Mouse (Mus musculus): ENCODE data around the gene Nfia.

Gene Nfia

GRCm38 (mm10) chr4:98004986-98005385 lies 232.5 kb downstream of the Nfia start:
- no peak for DNase-seq (ENCODE audit: low spot score)

DNA sequence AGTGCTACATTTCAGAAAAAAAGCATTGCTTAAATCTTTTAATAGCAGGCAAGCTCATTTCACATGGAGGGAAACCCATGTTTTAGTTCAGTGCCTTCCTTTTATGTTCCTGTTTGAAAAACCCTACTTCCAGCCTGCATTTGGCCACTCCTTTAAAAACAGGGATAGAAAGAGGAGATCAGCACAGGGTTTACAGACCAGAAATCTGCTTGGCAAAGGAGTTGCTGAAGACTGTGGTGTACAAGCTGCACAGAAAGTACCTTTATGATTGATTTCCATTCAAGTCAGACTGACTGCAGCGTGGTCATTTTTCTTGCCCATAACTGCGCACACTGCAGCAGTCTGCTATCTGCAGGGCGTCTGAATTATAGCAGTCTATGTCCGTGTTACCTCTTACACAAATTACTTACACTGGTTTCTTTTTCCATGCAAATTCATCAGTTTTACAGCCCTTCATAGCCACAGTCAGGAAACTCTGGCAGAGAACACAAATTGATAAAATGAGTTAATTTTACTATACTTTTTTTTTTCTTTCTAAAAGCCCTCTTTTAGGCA lies 236.4 kb downstream of the Nfia start:
- DNase-seq (ENCODE audit: low spot score), result no peak

DNA sequence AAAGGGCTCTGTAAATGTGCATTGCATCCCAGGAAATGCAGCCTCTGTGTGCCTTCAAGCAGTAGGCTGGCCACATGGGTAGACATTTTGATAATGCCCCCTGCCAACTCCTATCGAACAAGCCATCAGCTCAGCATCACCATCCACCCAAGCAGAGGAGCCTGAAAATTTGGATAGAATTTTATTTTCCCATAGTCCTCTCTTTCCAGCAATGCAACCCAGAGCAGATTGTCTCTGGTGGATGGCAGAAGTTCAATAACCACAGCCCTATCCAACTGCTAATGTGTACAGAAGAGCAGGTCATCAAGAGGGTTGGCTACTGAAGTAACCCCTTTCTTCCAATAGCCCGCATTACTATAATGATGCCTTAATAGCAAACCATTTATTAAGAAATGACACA lies 237.4 kb downstream of the Nfia start:
- no peak for DNase-seq (ENCODE audit: low spot score)

DNA sequence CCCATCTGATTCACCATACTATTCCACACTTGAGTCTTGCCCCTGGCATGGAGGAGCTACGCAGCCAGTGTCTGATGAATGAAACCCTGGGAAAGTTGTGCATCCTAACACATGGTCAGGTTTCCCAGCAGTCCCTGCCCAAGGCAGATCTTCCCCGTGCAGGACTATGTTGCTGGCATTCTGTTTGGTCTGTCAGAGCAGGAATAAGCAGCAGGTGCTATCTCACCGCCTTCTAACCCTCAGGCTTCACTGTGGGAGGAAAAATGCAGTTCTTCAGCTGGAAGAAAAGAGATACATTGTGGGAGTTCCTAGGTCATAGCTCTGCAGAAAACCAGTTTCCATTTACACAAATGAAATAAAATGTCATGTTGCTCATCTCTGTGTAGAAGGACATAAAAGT lies 247.3 kb downstream of the Nfia start:
- DNase-seq (ENCODE audit: low spot score), result no peak

DNA sequence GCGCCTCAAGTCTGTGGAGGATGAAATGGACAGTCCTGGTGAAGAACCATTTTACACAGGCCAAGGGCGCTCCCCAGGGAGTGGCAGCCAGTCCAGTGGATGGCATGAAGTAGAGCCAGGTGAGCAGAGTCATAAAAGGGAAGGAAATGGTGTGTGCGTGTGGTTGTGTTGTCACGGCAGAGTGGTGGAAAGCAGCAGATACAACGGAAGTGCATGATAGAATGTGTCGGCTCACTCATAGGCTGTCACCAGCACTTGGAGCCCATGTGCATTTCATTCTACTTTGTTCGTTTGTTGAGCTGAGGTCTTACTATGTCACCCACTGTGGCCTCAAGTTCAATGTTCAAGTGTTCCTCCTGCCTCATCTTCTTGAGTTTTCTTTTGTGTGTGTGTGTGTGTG lies 248.3 kb downstream of the Nfia start:
- DNase-seq (ENCODE audit: low spot score), result no peak

DNA sequence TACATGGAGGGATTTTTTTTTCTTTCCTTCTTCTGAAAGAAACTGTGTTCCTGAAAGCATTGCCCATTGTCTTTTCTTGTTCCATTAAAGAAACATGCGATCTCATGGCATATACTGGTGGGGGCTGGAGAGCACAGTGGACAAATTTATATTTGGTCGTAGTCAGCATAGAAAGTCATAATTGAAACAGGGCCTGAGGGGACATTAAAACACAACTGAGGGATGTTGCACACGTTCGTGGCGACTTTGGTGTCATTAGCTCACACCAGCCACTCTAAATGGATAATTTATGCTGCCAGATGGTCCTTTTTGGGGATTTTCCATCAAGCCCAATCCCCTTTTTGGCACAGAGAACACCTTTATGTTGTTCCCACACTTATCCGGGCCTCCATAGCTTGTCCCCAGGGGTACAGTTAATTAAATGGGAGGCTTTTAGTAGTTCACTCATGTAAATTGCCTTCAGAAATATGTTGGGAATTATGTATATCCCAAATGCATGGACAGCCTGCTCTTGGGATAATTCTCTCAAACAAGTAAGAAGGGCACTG lies 250.8 kb downstream of the Nfia start:
- no peak for DNase-seq (ENCODE audit: low spot score)

DNA sequence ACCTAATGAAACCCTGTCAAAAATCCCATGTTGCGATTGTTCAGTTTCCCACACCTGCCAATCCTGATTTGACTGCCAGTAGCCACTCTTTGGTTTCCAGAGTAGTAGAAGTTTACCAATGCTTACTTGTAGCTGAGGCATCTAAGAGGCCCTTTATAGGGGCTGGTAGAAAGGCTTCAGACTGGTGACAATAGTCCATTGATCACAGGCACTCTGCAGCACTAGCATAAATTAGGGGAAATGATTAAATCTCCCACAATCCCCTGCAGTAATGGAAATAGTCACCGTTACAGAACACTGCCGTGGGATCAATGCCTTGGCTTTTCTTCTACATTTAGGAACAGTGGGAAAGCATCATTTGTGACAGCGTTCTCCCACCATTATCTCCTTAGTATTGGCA lies 254.9 kb downstream of the Nfia start:
- DNase-seq (ENCODE audit: low spot score), result no peak

GRCm38 (mm10) chr4:98031871-98032270 lies 259.3 kb downstream of the Nfia start:
- DNase-seq (ENCODE audit: low spot score), result no peak

DNA sequence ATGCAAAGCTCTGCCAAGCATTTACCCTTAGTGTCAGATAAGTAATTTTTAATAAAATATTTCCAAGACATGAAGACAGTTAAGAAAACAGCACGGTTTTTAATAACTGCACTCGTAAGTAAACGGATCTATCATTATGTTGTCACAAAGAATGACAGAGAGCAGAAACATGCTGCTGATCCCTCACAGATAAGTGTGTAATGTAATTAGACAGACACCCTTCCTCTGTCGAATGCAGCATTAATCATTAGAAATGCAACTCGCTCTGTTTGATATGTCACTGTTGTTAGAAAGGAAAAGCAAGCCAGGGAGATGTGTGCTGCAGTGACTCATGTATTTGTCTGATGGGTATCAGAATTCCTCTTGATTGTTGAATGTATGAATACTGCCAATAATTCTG lies 259.8 kb downstream of the Nfia start:
- DNase-seq (ENCODE audit: low spot score), result no peak

DNA sequence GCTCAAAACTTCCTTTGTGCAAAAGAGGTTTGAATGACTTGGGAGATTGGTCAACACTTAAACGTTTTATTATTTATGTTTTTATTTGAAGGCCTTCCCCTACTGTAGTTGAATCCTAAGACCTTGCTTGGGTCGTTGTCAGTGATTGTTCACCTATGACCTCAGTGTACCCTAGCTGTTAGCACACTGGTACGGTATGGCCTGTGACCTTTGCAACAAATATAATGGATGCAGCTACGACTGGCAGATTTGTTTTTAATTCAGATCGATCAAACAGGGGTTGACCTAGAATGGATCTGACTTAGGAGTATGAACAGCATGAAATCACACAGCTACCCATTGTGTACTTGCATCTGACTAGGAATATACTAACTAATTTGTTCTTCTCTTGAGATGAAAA lies 266.6 kb downstream of the Nfia start:
- DNase-seq (ENCODE audit: low spot score), result no peak

- no peak for DNase-seq (ENCODE audit: low spot score)
These were observed 267.6 kb downstream of the Nfia start for GRCm38 (mm10) chr4:98040179-98040578.

DNA sequence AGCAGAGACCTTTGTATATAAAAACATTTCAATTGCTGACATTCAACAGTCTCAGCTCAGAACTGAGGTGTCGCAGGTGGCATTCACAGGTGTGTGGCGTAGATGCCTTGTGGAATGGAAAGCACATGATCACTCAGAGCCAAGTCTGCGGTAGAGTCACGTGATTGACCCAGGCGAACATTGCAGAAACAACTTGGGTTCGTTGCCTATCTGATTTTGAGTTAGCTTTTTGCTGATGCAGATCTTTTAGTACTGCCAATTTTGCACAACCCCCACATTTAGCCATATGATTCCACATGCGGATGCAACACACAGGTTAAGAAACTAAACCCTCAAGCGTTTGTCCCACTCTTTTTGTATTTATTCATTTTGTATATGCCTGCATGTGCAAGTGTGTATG lies 272.1 kb downstream of the Nfia start:
- DNase-seq (ENCODE audit: low spot score), result no peak

- no peak for DNase-seq (ENCODE audit: low spot score)
These were observed 274.8 kb downstream of the Nfia start for GRCm38 (mm10) chr4:98047369-98047768.

- DNase-seq (ENCODE audit: low spot score), result no peak
These were observed 277.1 kb downstream of the Nfia start for GRCm38 (mm10) chr4:98049584-98049983.

DNA sequence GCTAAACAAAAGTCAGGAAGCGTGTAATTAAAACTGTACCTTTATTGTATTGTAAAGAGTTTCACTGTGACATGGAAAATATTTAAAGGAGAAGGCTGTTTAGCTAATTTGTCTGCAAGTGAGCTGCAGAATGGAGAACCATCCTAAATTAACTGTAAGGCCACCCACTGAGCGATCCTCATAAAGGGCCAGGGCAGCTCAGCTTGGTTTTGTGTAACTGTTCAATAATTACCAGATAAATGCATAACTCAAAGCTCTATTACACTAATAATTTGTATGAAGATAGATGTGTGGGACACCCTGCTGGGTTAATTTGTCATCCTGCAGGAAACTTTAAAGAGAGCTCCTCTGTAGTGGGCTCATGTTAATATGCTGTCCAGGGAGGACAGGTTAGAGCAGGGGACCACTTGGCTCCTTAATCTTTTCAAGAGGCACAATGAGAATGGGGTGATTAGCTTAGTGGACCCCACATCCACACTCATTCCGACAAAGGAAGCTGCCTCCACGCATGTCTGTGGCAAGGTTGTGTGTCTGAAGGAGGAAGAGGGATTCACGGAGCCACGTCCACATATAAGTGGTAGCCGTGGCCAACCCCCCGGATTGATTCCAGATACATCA lies 277.6 kb downstream of the Nfia start:
- DNase-seq (ENCODE audit: low spot score), result no peak

DNA sequence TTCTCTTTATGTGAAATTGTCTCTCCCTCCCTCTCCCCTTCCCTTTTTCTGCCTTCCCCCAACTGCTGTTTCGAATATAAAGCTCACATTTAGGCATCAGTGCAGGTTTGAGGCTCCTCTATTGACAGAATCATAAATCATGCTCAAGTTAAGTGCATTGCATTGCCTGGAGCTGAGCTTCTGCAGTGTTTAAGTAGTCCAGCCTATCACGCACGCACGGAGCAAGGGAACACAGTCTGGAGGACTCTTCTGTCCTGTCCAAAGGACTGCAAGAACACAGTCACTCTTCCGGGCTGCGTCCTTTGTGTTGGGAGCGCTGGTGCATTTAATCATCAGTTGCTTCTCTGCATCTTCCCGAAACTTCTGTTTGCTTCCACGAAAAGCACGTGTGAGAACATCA lies 278.2 kb downstream of the Nfia start:
- no peak for DNase-seq (ENCODE audit: low spot score)

GRCm38 (mm10) chr4:98051326-98051725 lies 278.8 kb downstream of the Nfia start:
- DNase-seq (ENCODE audit: low spot score), result no peak

DNA sequence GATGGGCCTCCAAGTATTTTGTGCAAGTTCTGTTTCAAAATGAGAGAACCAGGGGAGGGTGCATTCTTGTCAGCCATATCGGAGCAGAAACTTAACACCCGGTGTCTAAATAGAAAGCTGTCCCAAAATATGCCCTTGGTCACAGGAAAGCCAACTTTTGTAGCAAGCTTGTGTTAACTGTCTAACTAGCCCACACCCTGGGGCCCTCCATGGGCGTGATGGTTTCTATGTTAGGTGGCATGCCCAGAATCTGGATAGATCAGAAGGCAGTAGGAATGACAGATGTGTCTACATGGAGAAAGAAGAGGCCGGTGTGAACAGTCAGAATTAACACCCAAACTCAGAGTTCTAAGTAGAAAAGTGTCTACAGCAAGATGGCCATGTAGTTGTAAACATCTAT lies 282.5 kb downstream of the Nfia start:
- no peak for DNase-seq (ENCODE audit: low spot score)

- no peak for DNase-seq (ENCODE audit: low spot score)
These were observed 284.0 kb downstream of the Nfia start for GRCm38 (mm10) chr4:98056396-98057020.

DNA sequence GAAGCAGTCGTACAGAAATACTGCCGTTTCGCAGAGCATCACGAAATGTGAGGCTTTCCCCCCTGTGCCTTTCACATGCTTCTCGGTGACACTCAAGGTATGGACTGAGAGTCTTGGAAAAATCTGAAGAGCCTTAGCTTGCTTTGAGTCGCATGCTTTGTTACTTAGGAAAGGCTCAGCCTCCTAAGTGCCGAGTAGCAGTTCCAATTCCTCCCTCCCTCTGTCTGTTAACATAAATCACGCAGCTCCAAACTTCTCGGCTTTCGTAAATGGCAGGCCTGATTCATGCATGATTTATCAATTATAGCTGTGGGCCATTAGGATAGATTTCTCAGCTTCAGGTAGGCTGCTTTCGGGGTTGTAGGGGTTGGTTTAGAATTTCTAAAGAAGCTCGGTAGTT lies 284.7 kb downstream of the Nfia start:
- DNase-seq (ENCODE audit: low spot score), result no peak

GRCm38 (mm10) chr4:98057721-98058120 lies 285.2 kb downstream of the Nfia start:
- no peak for DNase-seq (ENCODE audit: low spot score)

DNA sequence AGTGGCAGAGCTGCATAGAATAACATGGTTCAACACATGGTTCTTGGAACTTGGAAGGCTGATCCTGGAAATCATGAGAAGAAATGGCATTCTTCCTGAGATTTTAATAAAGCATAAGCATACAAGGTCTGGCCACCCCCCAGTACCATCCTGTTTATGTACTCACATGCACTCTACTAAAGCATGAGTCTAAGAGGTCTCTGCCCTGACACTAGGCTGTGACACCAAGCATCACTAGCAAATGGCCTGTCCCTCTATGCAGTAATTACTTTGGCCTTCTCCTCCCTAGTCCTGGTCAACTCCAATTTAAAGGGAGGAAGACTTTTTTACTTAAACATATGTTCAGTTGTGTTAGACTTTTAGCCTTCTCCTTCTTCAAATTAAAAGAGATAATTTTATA lies 285.6 kb downstream of the Nfia start:
- DNase-seq (ENCODE audit: low spot score), result no peak

- no peak for DNase-seq (ENCODE audit: low spot score)
These were observed 288.1 kb downstream of the Nfia start for GRCm38 (mm10) chr4:98060601-98061000.

DNA sequence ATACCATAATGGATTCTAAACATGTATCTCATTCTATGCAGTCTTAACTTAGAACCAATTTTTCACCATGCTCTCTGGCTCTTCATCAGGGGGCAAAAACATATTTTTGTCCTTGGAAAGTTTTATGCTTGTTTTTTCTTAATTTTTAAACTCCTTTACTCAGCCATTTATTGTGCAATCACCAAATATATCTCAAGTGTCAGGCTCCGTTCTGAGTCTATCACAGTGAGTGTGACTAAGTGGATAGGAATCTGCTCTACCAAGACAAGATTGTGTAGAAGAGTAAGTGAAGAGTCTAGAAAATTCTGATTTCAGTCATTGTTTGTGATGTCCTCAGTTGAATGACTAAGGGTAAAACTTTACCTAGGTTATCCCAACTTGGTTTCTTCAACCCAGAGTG lies 288.6 kb downstream of the Nfia start:
- DNase-seq (ENCODE audit: low spot score), result no peak

Measured in ovary, postnatal 36 days (tissue).